Mouse (Mus musculus): ENCODE results near the gene Nudt8.
"Not testable (repeated sequence)": the region's sequence is repeated elsewhere in the genome, so short reads cannot be mapped to it uniquely, and the experiment has no call there.

Gene Nudt8

DNA sequence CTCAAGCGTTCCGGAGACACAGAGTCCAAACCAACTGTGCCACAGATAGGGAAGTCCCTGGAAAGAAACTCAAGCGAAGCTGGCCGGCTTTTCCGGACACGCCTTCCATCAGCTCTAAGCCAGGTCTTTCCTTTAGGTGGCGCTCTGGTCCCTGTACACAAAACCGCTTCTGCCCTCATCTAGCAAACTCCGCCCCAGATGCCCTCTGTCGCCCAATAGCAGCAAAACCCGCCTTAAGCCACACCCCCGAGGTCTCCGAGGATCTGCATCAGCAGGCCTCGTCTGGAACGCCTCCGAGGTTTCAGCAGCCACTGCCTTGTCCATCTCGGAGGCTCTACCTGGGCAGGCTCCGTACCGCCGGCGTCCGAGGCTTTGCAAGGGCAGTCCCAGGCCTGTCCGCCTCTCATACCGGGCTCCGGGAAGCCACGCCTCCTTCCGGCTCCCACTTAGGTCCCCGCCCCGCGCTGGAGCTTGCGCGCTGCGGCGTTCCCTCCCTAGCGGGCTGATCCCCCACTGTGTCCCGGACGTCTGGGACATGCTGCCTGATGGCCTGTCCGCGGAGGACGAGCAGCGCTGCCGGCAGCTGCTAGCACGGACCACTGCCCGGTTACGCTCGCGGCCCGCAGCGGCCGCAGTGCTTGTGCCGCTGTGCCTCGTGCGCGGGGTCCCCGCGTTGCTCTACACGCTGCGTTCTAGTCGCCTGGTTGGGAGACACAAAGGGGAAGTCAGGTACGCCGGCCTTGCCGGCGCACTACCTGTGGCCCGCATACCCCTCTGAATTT is at the start of gene Nudt8, which contains the start of gene Gm49405:
Gene Nudt8 (plus strand): TSS at position 462 of the 782 bp plus-strand sequence.
Gene Gm49405 (plus strand): TSS at position 508 of the 782 bp plus-strand sequence.
- peak; percentile 98 for DNase-seq (ENCODE audit: low read depth)

DNA sequence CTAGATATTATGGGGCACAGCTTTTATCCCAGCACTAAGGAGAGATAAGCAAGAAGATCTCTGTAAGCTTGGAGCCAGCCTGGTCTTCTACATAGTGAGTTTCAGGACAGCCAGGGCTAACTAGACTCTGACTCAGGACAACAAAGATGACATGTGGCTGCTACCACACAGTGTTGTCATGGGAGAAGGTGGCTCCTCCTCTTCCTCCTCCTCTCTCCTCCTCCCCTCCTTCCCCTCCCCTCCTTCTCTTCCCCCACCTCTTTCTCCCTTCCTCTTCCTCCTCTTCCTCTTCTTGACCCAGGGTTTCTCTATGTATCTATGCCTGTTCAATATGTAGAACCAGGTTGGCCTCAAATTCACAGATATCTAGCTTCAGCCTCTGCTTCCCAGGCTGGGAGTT is 48.9 kb upstream of the Nudt8 start:
- no peak for DNase-seq (ENCODE audit: low read depth)

DNA sequence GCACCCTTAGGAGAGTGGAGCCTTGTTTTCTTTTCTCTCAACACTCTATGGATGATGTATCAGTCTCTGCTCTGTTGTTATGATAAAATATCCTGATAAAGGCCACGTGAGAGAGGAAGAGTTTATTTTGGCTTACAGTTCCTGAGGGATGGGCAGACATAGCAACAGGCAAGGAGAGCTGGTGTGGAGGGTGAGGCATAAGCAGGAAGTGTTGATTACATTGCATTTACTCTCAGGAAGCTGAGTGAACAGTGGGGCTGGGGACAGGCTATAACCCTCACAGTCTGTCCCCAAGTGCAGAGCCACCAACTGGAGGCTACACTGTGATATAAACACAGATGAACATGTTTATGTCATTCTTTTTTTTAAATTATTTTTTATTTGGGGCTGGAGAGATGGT is 48.3 kb upstream of the Nudt8 start:
- DNase-seq (ENCODE audit: low read depth) = no peak

GRCm38 (mm10) chr19:3955033-3955432 is 45.3 kb upstream of the Nudt8 start:
- no peak for DNase-seq (ENCODE audit: low read depth)

- no peak for DNase-seq (ENCODE audit: low read depth)
Observed at GRCm38 (mm10) chr19:3955804-3956203, 44.6 kb upstream of the Nudt8 start.

DNA sequence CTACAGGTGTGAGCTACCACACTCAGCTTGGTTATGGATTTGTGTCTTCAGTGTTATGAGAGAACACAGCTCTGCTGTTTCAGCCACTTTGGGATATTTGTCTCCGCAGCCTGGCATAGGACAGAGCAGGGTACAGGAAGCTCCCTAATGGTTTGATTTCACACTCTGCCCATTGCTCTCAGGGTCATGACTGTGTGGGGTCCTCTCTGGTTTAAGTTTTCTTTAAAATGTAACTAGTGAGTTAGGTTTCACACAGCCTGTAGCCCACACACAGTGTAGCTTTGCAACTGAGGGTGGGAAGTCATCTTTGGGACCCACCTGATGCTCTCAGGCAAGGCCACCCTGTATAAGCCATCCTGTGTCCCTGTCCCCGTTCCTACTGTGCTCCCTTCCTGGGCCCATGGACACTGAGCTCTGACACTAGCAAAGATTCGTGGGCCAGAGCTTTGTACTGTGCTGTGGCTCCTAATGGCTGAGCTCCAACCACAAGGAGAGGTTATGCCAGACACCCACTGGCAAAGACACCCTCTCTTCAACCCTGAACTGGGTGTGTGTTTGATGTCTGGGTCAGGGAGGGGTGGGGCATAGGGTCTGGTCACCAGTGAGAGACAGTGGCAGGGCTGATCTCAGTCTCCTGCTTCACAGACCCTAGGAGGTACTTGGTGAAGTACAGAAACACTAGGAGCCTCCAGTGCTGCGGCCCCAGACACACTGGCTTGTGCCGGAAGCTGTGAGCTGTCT is 42.9 kb upstream of the Nudt8 start:
- DNase-seq (ENCODE audit: low read depth) = not testable (repeated sequence)

DNA sequence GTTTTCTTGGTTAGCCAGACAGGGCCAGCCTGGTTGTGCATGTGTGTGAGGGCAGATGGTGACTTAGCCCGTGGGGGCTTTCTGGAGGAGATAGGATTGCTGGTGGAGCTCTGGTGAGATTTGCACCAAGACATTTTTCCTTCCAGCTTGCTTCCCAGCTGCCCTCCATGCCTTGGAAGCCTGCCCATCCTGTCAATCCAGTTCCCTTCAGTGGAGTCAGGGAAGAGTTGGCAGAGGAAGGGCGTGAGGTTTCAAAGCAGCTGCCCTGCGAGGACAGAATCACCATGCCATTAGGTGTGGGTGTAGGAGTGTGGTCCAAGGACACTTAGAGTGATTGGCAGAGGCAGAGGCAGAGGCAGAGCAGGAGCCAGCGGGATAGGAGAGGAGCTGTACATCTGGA is 41.9 kb upstream of the Nudt8 start, which contains the start of gene Aldh3b3:
Gene Aldh3b3 (plus strand): TSS at position 176 of the 400 bp plus-strand sequence.
- no peak for DNase-seq (ENCODE audit: low read depth)

- DNase-seq (ENCODE audit: low read depth) = no peak
Observed at GRCm38 (mm10) chr19:3959030-3959429, 41.4 kb upstream of the Nudt8 start.

GRCm38 (mm10) chr19:3960211-3960610 is 40.2 kb upstream of the Nudt8 start:
- DNase-seq (ENCODE audit: low read depth) = no peak

- DNase-seq (ENCODE audit: low read depth) = not testable (repeated sequence)
Observed at GRCm38 (mm10) chr19:3961805-3962204, 38.6 kb upstream of the Nudt8 start.

DNA sequence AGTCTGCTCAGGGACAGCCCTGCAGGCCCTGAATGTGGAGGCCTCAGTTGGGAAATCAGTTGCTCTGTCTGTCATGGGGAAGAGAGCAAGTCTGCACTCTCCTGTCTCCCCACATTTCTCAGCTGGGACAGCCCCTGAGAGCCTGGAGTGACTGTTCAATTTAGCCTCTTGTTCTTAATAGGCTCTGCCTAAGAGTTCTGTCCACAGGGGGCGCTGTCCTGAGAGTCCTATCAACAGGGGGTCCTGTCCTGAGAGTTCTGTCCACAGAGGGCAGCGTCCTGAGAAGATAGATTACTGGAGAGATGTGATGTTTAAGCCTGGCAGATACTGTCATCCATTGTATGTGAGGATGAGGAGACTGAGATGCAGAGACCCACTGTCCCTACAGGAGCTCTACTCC is 37.9 kb upstream of the Nudt8 start:
- DNase-seq (ENCODE audit: low read depth) = no peak

DNA sequence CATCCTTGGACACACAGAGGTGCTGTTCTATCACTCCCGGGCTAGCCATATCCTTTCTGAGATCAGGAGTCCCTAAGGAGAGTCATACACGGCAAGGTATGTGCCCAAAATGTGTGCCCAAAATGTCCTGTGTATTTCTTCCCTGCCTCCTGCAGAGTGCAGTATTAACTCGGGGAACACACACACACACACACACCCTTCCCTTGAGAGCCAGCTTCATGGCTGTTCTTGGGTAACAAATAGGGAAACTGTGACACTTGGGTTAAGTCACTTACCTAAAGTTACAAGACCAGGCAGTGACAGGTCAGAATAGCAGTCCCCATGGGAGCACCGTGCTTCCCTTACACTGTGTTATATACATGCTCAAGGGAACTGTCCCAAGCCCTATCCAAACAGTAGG is 36.4 kb upstream of the Nudt8 start:
- no peak for DNase-seq (ENCODE audit: low read depth)

GRCm38 (mm10) chr19:3966330-3967075 is 33.9 kb upstream of the Nudt8 start:
- no peak for DNase-seq (ENCODE audit: low read depth)

DNA sequence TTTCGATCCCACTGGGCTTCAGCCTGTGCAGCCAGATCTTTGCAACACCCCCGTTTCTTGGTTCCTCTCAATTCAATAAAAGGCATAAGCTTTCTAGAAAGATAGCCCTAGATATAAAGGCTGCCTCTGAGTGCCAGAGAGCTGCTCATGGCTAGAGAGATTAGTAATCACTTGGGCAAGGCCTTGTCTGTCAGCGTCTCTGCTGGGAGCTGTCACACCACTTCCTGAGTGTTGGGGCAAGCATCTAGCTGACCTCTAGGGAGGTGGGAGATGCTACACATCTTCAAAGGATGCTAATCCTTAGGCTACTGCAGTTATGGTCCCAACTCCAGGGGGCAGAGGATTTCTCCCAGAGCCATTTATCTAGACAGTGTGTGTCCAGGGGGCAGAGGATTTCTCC is 33.1 kb upstream of the Nudt8 start:
- no peak for DNase-seq (ENCODE audit: low read depth)

GRCm38 (mm10) chr19:3972229-3972628 is 28.2 kb upstream of the Nudt8 start, which contains the start of gene Aldh3b2:
Gene Aldh3b2, plus strand, starts transcription at chr19:3972328.
- peak; percentile 57 for DNase-seq (ENCODE audit: low read depth)

- not testable (repeated sequence) for DNase-seq (ENCODE audit: low read depth)
Observed at GRCm38 (mm10) chr19:3974608-3975007, 25.8 kb upstream of the Nudt8 start.

DNA sequence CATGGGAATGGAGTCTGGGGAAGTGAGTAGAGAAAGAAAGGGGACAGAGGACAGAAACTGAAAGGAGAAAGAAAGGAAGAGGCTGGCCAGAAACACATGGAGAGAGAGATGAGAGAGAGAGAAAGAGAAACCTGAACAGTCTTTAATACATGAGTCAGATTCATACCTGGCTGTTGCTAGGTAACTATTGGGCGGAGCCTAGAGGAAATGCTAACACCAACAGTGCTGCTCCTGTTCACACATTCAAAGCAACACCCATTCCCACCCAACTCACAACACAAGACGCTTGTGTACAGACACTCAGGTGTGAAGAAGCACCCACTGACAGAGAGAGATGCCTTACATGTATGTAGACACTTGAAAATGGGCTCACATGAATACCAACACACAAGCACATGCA is 24.5 kb upstream of the Nudt8 start:
- DNase-seq (ENCODE audit: low read depth) = no peak

DNA sequence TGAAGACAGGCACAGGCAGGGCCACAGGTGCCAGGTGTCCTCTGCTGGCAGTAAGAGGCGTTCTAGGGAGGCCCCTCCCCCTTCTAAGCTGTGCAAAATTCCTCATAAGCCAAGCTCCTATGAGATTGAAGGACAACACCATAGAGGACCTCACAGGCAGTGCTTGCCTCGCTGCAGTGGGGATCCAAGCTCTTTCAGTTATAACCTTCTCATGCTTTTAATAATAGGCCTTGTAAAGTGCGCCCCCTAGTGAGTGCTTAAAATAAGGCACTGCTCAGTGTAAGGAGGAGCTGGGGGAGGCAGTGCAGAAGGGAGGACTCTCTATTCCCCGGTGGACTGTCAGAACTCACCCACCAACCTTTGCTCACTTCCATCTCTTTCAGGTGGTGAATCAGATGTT is 20.1 kb upstream of the Nudt8 start:
- peak; percentile 81 for DNase-seq (ENCODE audit: low read depth)

GRCm38 (mm10) chr19:3980917-3981316 is 19.5 kb upstream of the Nudt8 start:
- no peak for DNase-seq (ENCODE audit: low read depth)

GRCm38 (mm10) chr19:3983527-3984200 is 16.7 kb upstream of the Nudt8 start:
- no peak for DNase-seq (ENCODE audit: low read depth)

DNA sequence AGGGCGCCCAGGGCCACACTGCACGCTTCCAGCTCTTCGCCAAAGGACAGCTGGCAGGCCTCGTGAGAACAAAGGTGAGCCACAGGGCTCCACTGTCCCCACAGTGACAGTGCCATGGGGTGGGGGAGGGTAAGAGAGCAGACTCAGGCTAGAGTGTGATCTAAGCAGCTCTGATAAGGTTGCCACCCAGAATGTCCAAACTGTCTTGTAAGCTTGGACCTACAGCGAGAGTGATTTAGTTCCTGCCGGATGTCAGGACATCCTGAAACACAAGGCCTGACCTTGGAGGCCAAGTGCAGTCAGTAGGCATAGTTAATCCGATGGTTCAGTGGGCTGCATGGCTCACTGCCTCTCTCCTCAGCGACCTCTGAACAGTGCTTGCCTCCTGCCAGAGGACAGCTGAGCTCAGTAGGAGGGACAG is 15.1 kb upstream of the Nudt8 start:
- no peak for DNase-seq (ENCODE audit: low read depth)

DNA sequence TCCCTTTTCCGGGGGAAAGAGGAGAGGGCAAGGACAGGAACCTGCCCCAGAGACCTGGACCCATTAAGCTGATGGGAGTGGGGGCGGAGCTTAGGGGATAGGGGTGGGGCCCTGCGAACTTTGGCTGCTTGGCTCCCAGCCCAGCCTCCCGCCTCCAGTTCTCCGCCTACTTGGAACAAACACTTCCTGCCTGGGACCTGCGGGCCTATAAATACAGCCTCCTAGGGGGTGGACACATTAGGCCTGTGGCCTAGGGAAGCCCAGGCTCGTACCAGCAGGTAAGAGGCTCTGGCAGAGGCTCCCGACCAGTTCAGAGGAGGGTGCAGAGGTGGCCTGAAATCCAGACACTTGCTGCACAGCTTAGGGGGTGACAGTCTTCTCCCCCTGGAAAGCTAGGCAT is 14.0 kb upstream of the Nudt8 start, which contains the start of gene Acy3:
Gene Acy3 (plus strand): TSS at position 237 of the 400 bp plus-strand sequence.
- DNase-seq (ENCODE audit: low read depth) = peak; percentile 34

Measured in c-Kit-positive CD71-positive TER-119-negative erythroid progenitor cells, embryonic 14.5 days (primary cell).